Mouse (Mus musculus) thymus, adult 2 months (tissue): ENCODE results near the gene Lrrc31.

Source experiments
- CTCF ChIP-seq: fragments of 200-500 bp; IDR thresholded peaks from 2 replicates; pipeline ENCODE4 v1.5.1; 2012; ENCODE audit warnings: mild to moderate bottlenecking, control low read depth, low read length, moderate library complexity, borderline replicate concordance; ENCODE audit not compliant: control insufficient read depth, poor library complexity, insufficient read depth; ENCODE audit errors: extremely low read depth
- POLR2A ChIP-seq: fragments of 200-500 bp; IDR thresholded peaks from 2 replicates; pipeline ENCODE4 v1.6.1; 2012; ENCODE audit warnings: mild to moderate bottlenecking, low read length, control low read depth, moderate library complexity; ENCODE audit not compliant: control insufficient read depth, poor library complexity, insufficient read depth; ENCODE audit errors: extremely low read depth

DNA sequence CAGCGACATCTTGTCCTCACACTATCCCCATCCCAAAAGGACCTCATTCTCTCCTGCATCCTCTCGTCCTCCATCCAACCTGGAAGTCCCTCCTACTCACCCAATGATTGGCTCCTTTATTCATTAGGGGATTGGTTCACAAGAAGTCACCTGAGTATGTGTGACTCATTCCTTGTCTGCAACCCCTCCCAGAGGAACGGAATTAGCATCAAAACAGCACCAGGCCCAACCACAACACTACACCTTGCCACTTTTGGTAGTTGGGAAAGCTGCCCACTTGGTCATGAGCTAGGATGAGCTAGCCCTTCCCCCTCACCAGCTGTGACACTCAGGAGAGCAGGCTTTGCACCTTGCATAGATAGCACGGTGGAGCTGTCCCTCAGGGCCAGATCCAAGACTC, 22.4 kb upstream of the Lrrc31 start:
- no peak for TF ChIP-seq POLR2A
- TF ChIP-seq CTCF: no peak
